Mouse (Mus musculus): ENCODE results near the gene Ptf1a.

DNA sequence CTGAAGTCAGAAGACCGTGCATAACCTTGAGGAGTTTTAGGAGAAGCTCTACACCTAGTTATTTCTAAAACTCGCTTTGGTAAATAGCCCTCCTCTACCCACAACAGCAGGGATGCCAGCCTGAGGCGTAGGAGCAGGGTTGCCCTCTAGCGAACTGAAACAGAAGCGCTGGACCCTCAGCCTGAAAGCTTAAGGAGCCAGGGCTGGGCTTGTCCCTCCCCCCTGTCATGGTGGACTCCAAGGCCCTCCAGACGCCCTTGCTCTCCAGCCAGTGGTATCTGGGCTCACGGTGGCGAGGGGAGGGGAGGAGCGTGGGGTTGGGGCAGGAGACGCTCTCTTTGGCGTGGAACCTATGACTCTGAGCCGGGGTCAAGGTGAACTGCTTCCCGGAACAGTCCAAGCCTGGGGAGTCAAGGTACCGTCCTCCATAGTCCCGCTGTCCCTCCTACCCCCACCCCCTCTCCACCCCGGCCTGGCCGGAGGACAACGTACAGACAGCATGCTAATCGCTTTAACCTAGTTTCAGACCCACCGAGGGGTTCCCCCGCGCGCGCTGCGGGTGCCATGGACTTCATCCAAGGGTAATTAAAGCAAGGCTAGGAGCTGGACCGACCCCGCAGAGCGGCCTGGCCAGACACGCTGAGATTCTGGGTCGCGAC lies 2.7 kb downstream of the Ptf1a start:
- no peak for TF ChIP-seq POLR2AphosphoS2 (IDR thresholded peaks at IDR 0.05; ENCODE audit: low read length)
- TF ChIP-seq CTCF (IDR thresholded peaks at IDR 0.05 in 2 of 3, conservative IDR thresholded peaks at IDR 0.05 in 1 of 3; ENCODE audit: control insufficient read depth in 1 of 3, insufficient read depth in 1 of 3, low read depth in 2 of 3, low read length in 3 of 3, poor library complexity in 1 of 3, severe bottlenecking in 1 of 3) = no peak
- no peak for TF ChIP-seq TBP (IDR thresholded peaks at IDR 0.05; ENCODE audit: low read depth, low read length)
- TF ChIP-seq CHD1 (IDR thresholded peaks at IDR 0.05; ENCODE audit: low read depth, low read length) = no peak
- no peak for TF ChIP-seq POLR2A (IDR thresholded peaks at IDR 0.05; ENCODE audit: control insufficient read depth in 1 of 2, insufficient read depth in 1 of 2, low read depth in 1 of 2, low read length in 2 of 2, poor library complexity in 1 of 2)
- TF ChIP-seq MEF2A (IDR thresholded peaks at IDR 0.05; ENCODE audit: extremely low read depth, insufficient replicate concordance, low read depth, low read length, poor library complexity, severe bottlenecking) = no peak
- TF ChIP-seq RCOR1 (IDR thresholded peaks at IDR 0.05; ENCODE audit: low read depth, low read length) = no peak
- no peak for TF ChIP-seq GATA1 (IDR thresholded peaks at IDR 0.05; ENCODE audit: low read depth, low read length)
- no peak for TF ChIP-seq ZC3H11A (IDR thresholded peaks at IDR 0.05; ENCODE audit: low read depth, low read length)

All from MEL (cell line).